Mouse (Mus musculus) skeletal muscle tissue, postnatal 0 days (tissue): ENCODE results near the gene Prr15l. TPM values are rescaled to one million over a fixed set of nuclear protein-coding genes. Genes with fewer than 3 reads are reported as not detected.

Source experiments
- polyA plus RNA-seq: library from polyadenylated mRNA; unstranded; fragments of >200 nt; fragmentation: Nextera tagmentation; extraction: Ambion mirVana; gene quantifications from 2 replicates; pipeline ENCODE4 v1.2.1, GENCODE M21; 2015

The Prr15l gene
- 0.18 TPM in 1 of 2 replicates, not detected in the other for polyA plus RNA-seq

GRCm38 (mm10) chr11:96928088-96928487 is at the start of gene Prr15l:
Gene Prr15l (plus strand): TSS chr11:96928104.

GRCm38 (mm10) chr11:96916044-96916884 is 11.6 kb upstream of the Prr15l start, which contains the start of gene Cdk5rap3:
Gene Cdk5rap3 (minus strand): TSS chr11:96916496.

GRCm38 (mm10) chr11:96943746-96944304 is 15.9 kb downstream of the Prr15l start, which contains the start of gene Pnpo:
Gene Pnpo (minus strand): TSS chr11:96943986.

DNA sequence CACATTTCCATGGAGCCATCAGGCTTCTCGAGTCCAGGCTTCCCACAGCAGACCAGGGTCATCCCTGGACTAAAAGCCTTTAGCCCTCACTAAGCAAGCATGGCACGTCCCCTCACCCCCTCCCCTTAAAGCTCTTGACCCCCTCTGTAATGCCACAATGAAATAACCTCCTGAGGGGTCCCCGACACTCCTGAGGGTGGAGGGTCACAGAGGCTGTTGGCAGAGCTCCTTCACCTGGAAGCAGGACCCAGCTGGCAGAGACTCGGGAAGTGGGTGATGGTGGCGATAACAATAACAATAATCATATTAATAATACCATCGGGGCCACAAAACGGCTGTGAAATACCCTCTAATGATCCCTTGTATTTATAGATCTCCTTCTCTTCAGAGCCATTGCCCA is 55.0 kb downstream of the Prr15l start, which contains the start of gene Sp2:
Gene Sp2 (minus strand): TSS at position 101 of the 400 bp plus-strand sequence.

Other genes starting within 250 kb of the Prr15l start
- 7.6 and 8.6 TPM in 2 replicates for gene Snx11, start 150.5 kb upstream of the Prr15l start, polyA plus RNA-seq
- 36.4 and 38.9 TPM in 2 replicates for gene Cbx1, start 139.0 kb upstream of the Prr15l start, polyA plus RNA-seq
- gene Nfe2l1, start 98.1 kb upstream of the Prr15l start, polyA plus RNA-seq: 92.9 and 93.4 TPM in 2 replicates
- 160 and 192 TPM in 2 replicates for gene Copz2, start 78.2 kb upstream of the Prr15l start, polyA plus RNA-seq
- 39.5 and 46.3 TPM in 2 replicates for gene Cdk5rap3, start 11.6 kb upstream of the Prr15l start, polyA plus RNA-seq
- 14.3 and 16.0 TPM in 2 replicates for gene Pnpo, start 15.9 kb downstream of the Prr15l start, polyA plus RNA-seq
- gene Sp2, start 54.9 kb downstream of the Prr15l start, polyA plus RNA-seq: 8.1 and 10.1 TPM in 2 replicates
- 0.12 and 0.41 TPM in 2 replicates for gene Sp6, start 85.3 kb downstream of the Prr15l start, polyA plus RNA-seq
- gene Scrn2, start 101.8 kb downstream of the Prr15l start, polyA plus RNA-seq: 10.1 and 11.1 TPM in 2 replicates
- gene Lrrc46, start 113.3 kb downstream of the Prr15l start, polyA plus RNA-seq: 0.16 and 0.50 TPM in 2 replicates
- gene Mrpl10, start 113.5 kb downstream of the Prr15l start, polyA plus RNA-seq: 64.1 and 67.5 TPM in 2 replicates
- gene Osbpl7, start 122.5 kb downstream of the Prr15l start, polyA plus RNA-seq: 2.8 and 3.6 TPM in 2 replicates
- gene Tbx21, start 187.2 kb downstream of the Prr15l start, polyA plus RNA-seq: 0.54 and 0.55 TPM in 2 replicates
- gene Tbkbp1, start 223.4 kb downstream of the Prr15l start, polyA plus RNA-seq: 2.8 and 3.7 TPM in 2 replicates